Mouse (Mus musculus): ENCODE measurements around the gene Nppb. TPM values are rescaled to one million over a fixed set of nuclear protein-coding genes. Genes with fewer than 3 reads are reported as not detected.

Gene Nppb
- total RNA-seq, 2 experiments from 2014 or later, result not detected

- ATAC-seq (replicated peaks; ENCODE audit: low FRiP score, poor library complexity, severe bottlenecking), result no peak
Measured at GRCm38 (mm10) chr4:147968816-147969215, 16.8 kb upstream of the Nppb start.

- no peak; the same call in 1 of the 2 replicates for ATAC-seq (replicated peaks; ENCODE audit: low FRiP score, poor library complexity, severe bottlenecking)
Measured at GRCm38 (mm10) chr4:147969337-147969736, 16.3 kb upstream of the Nppb start.

GRCm38 (mm10) chr4:147976237-147976636, 9.4 kb upstream of the Nppb start:
- ATAC-seq (replicated peaks; ENCODE audit: low FRiP score, poor library complexity, severe bottlenecking), result no peak

- ATAC-seq (replicated peaks; ENCODE audit: low FRiP score, poor library complexity, severe bottlenecking), result no peak
Measured at GRCm38 (mm10) chr4:147977726-147978125, 7.9 kb upstream of the Nppb start.

- ATAC-seq (replicated peaks; ENCODE audit: low FRiP score, poor library complexity, severe bottlenecking), result no peak
Measured at GRCm38 (mm10) chr4:147978391-147978790, 7.2 kb upstream of the Nppb start.

- no peak for ATAC-seq (replicated peaks; ENCODE audit: low FRiP score, poor library complexity, severe bottlenecking)
Measured at GRCm38 (mm10) chr4:147979441-147979860, 6.1 kb upstream of the Nppb start.

GRCm38 (mm10) chr4:147993571-147994095, 8.0 kb downstream of the Nppb start:
- ATAC-seq (replicated peaks; ENCODE audit: low FRiP score, poor library complexity, severe bottlenecking), result no peak

- no peak for ATAC-seq (replicated peaks; ENCODE audit: low FRiP score, poor library complexity, severe bottlenecking)
Measured at GRCm38 (mm10) chr4:147995311-147995710, 9.7 kb downstream of the Nppb start.

GRCm38 (mm10) chr4:148000202-148000772, 14.7 kb downstream of the Nppb start, which contains the start of gene Nppa:
Nppa (plus strand) TSS chr4:148000722.
- ATAC-seq (replicated peaks; ENCODE audit: low FRiP score, poor library complexity, severe bottlenecking), result no peak

- ATAC-seq (replicated peaks; ENCODE audit: low FRiP score, poor library complexity, severe bottlenecking), result no peak
Measured at GRCm38 (mm10) chr4:148001013-148001789, 15.6 kb downstream of the Nppb start.

GRCm38 (mm10) chr4:148001866-148002265, 16.3 kb downstream of the Nppb start:
- no peak for ATAC-seq (replicated peaks; ENCODE audit: low FRiP score, poor library complexity, severe bottlenecking)

- no peak for ATAC-seq (replicated peaks; ENCODE audit: low FRiP score, poor library complexity, severe bottlenecking)
Measured at GRCm38 (mm10) chr4:148004361-148004760, 18.8 kb downstream of the Nppb start.

- peak; percentile 37; the same call in 1 of the 2 replicates for ATAC-seq (replicated peaks; ENCODE audit: low FRiP score, poor library complexity, severe bottlenecking)
Measured at GRCm38 (mm10) chr4:148008412-148008811, 22.8 kb downstream of the Nppb start.

GRCm38 (mm10) chr4:148009641-148010040, 24.1 kb downstream of the Nppb start:
- ATAC-seq (replicated peaks; ENCODE audit: low FRiP score, poor library complexity, severe bottlenecking), result no peak

GRCm38 (mm10) chr4:148011332-148011731, 25.7 kb downstream of the Nppb start:
- no peak for ATAC-seq (replicated peaks; ENCODE audit: low FRiP score, poor library complexity, severe bottlenecking)

GRCm38 (mm10) chr4:148012216-148012615, 26.6 kb downstream of the Nppb start:
- ATAC-seq (replicated peaks; ENCODE audit: low FRiP score, poor library complexity, severe bottlenecking), result no peak

- no peak for ATAC-seq (replicated peaks; ENCODE audit: low FRiP score, poor library complexity, severe bottlenecking)
Measured at GRCm38 (mm10) chr4:148015418-148015817, 29.8 kb downstream of the Nppb start.

GRCm38 (mm10) chr4:148016981-148017380, 31.4 kb downstream of the Nppb start:
- no peak for ATAC-seq (replicated peaks; ENCODE audit: low FRiP score, poor library complexity, severe bottlenecking)

GRCm38 (mm10) chr4:148018410-148018809, 32.8 kb downstream of the Nppb start:
- no peak for ATAC-seq (replicated peaks; ENCODE audit: low FRiP score, poor library complexity, severe bottlenecking)

GRCm38 (mm10) chr4:148024003-148024402, 38.4 kb downstream of the Nppb start:
- ATAC-seq (replicated peaks; ENCODE audit: low FRiP score, poor library complexity, severe bottlenecking), result no peak

GRCm38 (mm10) chr4:148029297-148029696, 43.7 kb downstream of the Nppb start:
- no peak for ATAC-seq (replicated peaks; ENCODE audit: low FRiP score, poor library complexity, severe bottlenecking)

Measured in erythroblast, adult 5-6 weeks (primary cell).